Mouse (Mus musculus) small intestine, adult 2 months (tissue): Measurements from ENCODE around the gene Dglucy.

Experiments
- CTCF ChIP-seq: fragments of 200-500 bp; IDR thresholded peaks from 2 replicates; pipeline ENCODE4 v1.5.1; 2012; ENCODE audit warnings: low read depth, mild to moderate bottlenecking, control low read depth, inconsistent platforms, low read length, moderate library complexity, mixed read lengths; ENCODE audit not compliant: insufficient replicate concordance, insufficient read length; ENCODE audit errors: extremely low read depth
- POLR2A ChIP-seq: fragments of 200-500 bp; IDR thresholded peaks from 2 replicates; pipeline ENCODE4 v1.6.1; 2012; ENCODE audit warnings: low read depth, mild to moderate bottlenecking, control low read depth, inconsistent platforms, low read length, moderate library complexity

DNA sequence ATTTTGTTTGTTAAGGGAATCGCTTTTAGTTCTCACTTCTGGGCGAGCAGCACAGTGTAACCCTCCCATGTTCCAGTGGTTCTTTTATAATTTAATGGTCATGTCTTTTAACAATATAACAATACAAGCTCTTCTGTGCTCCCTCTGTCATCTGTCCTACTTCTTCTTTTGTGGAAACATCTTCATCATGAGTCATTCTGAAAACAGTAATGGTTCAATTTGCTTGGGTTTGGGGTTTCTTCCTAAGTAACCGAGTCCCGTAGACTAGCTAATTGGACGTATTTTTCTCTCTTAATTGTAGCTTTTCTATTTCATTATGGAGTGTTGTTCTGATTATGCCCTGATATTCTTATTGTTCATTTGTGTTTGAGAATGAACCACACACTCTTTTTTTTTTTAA is 38.5 kb upstream of the Dglucy start:
- no peak for TF ChIP-seq POLR2A
- no peak for TF ChIP-seq CTCF
